Mouse (Mus musculus): ENCODE measurements around the gene Tamm41. TPM values are rescaled to one million over a fixed set of nuclear protein-coding genes. Genes with fewer than 3 reads are reported as not detected.

The Tamm41 gene
- total and polyA plus RNA-seq, 2 experiments from 2014 or later, result 23.9 to 30.5 TPM

DNA sequence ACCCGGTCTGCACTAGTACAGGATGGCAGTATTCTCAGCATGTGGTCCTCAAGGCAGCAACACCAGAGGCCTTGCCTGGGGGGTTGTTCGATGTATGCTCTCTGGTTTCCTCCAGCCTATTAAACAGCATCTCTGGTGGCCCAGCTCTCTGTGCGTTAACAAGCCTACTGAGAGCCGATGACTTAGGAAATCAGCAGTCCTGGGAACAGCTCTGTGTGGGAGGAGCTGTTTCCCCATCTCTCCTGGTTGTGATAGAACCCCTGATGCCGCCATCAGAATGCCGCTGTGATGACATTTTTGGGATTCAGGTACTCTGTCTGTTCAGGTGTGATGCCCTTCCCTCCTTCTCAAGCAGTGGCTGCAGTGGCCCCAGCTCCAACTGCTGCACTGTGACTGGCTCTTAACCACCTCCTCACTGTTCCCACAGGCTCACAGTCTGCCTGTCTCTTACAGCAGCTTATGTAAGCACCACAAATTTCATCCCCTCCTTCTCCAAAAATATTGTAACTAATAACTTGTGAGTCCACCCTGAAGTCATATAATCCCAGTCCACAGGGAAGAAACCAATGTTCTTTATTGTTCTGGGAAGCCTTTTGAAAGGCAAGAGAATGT is 14.0 kb upstream of the Tamm41 start:
- DNase-seq (ENCODE audit: low spot score) (no peak), ATAC-seq (ENCODE audit: insufficient read depth, low read depth) (no peak)
- no peak overlapping the region for H3K4me3 ChIP-seq (ENCODE audit: low read depth, low read length)
- H3K36me3 ChIP-seq (replicated peaks; ENCODE audit: control insufficient read depth, insufficient read depth, low read length), result no peaks in the 10 kb centered on the region
- 56% methylated on average over 6 of the region's 6 CpGs for WGBS
- H3K27me3 ChIP-seq (ENCODE audit: control insufficient read depth, insufficient read depth, low read length), result no peaks in the 10 kb centered on the region
- H3K4me1 ChIP-seq (ENCODE audit: control insufficient read depth, insufficient read depth), result no peaks in the 10 kb centered on the region
- no peaks in the 10 kb centered on the region for H3K9me3 ChIP-seq (replicated peaks; ENCODE audit: control insufficient read depth, low read length)
- no peak overlapping the region for H3K9ac ChIP-seq (replicated peaks; ENCODE audit: low read depth, low read length)
- no peak for TF ChIP-seq CTCF (IDR thresholded peaks at IDR 0.05; ENCODE audit: low read depth)
- no peak overlapping the region for H3K27ac ChIP-seq (ENCODE audit: low read depth)
- H3K4me2 ChIP-seq (ENCODE audit: low read depth, low read length), result no peak overlapping the region

DNA sequence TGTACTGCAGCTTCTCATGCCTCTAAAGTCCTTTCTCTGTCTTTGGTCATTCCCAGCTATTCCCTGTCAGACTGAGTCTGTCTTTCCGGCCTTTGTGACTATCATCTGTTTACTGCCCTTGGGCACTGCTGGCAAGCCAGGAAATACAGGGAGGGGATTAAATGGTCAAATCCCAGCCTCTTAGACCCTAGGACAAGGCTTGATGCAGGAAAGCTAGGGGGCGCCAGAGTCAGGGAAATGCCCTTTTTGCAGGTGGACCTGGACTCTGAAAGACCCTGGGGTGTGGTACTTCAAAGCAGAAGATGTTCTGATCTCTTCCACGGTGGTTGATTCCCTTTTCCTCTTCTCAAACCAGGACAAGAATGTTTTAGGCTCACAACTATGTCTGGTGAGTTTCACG is 11.3 kb upstream of the Tamm41 start:
- no peaks in the 10 kb centered on the region for H3K9me3 ChIP-seq (replicated peaks; ENCODE audit: control insufficient read depth, low read length)
- no peaks in the 10 kb centered on the region for H3K36me3 ChIP-seq (replicated peaks; ENCODE audit: control insufficient read depth, insufficient read depth, low read length)
- H3K4me1 ChIP-seq (ENCODE audit: control insufficient read depth, insufficient read depth), result no peaks in the 10 kb centered on the region
- TF ChIP-seq EP300 (IDR thresholded peaks at IDR 0.05; ENCODE audit: low read depth), result no peak
- TF ChIP-seq CTCF (IDR thresholded peaks at IDR 0.05; ENCODE audit: low read depth), result peak; percentile 50
- H3K4me3 ChIP-seq (ENCODE audit: low read depth, low read length), result no peak overlapping the region
- WGBS, result 21% methylated on average over 4 of the region's 4 CpGs
- no peaks in the 10 kb centered on the region for H3K27me3 ChIP-seq (ENCODE audit: control insufficient read depth, insufficient read depth, low read length)
- H3K9ac ChIP-seq (replicated peaks; ENCODE audit: low read depth, low read length), result no peak overlapping the region
- no peak overlapping the region for H3K27ac ChIP-seq (ENCODE audit: low read depth)
- DNase-seq (ENCODE audit: low spot score) (no peak), ATAC-seq (ENCODE audit: insufficient read depth, low read depth) (no peak)
- H3K4me2 ChIP-seq (ENCODE audit: low read depth, low read length), result no peak overlapping the region

DNA sequence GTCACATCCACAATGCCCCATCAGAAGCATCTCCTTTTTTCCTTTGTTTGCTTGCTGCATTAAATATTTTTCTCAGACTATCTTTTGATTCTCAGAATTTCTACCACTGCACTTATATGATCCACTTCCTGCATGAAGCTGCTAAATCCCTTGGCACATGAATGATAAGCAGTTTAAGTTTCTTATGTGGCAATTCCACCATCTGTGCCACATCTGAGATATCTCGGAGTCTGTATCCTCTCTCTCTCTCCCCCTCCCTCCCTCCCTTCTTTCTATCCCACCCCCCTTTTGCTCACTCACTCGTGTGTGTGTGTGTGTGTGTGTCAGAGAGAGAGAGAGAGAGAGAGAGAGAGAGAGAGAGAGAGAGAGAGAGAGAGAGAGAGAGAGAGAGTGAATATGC is 10.1 kb upstream of the Tamm41 start:
- H3K4me1 ChIP-seq (ENCODE audit: control insufficient read depth, insufficient read depth), result no peaks in the 10 kb centered on the region
- WGBS, result 52% methylated on average over 1 of the region's 2 CpGs
- no peak overlapping the region for H3K4me2 ChIP-seq (ENCODE audit: low read depth, low read length)
- H3K4me3 ChIP-seq (ENCODE audit: low read depth, low read length), result no peak overlapping the region
- no peak for DNase-seq (ENCODE audit: low spot score)
- no peak for ATAC-seq (ENCODE audit: insufficient read depth, low read depth)
- H3K36me3 ChIP-seq (replicated peaks; ENCODE audit: control insufficient read depth, insufficient read depth, low read length), result no peaks in the 10 kb centered on the region
- H3K27me3 ChIP-seq (ENCODE audit: control insufficient read depth, insufficient read depth, low read length), result no peaks in the 10 kb centered on the region
- TF ChIP-seq EP300 (IDR thresholded peaks at IDR 0.05; ENCODE audit: low read depth) (no peak), CTCF (IDR thresholded peaks at IDR 0.05; ENCODE audit: low read depth) (no peak)
- no peak overlapping the region for H3K9ac ChIP-seq (replicated peaks; ENCODE audit: low read depth, low read length)
- no peaks in the 10 kb centered on the region for H3K9me3 ChIP-seq (replicated peaks; ENCODE audit: control insufficient read depth, low read length)
- H3K27ac ChIP-seq (ENCODE audit: low read depth), result no peak overlapping the region

DNA sequence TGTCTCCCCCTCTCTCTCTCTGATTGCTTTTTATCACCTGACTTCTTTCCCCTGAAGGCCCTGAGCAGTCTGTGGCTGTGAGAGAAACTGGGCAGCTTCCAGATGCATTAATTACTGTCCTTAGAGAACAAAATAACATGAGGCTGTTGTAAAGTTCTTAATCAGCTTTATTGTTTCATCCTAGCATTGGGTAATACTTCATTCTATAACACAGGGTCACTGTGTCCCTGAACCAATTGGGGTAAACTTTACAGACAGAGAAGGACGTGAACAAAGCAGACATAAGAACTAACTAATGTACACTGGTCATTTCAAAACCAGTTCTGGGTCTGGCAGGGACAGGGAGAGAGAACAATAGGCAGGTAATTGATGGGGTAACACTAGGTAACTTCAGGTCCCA is 8.4 kb upstream of the Tamm41 start:
- TF ChIP-seq CTCF (IDR thresholded peaks at IDR 0.05; ENCODE audit: low read depth) (no peak), EP300 (IDR thresholded peaks at IDR 0.05; ENCODE audit: low read depth) (no peak)
- no peak overlapping the region for H3K4me3 ChIP-seq (ENCODE audit: low read depth, low read length)
- no peaks in the 10 kb centered on the region for H3K27me3 ChIP-seq (ENCODE audit: control insufficient read depth, insufficient read depth, low read length)
- H3K4me1 ChIP-seq (ENCODE audit: control insufficient read depth, insufficient read depth), result no peaks in the 10 kb centered on the region
- no peak overlapping the region for H3K4me2 ChIP-seq (ENCODE audit: low read depth, low read length)
- no peak for DNase-seq (ENCODE audit: low spot score)
- H3K27ac ChIP-seq (ENCODE audit: low read depth), result no peak overlapping the region
- WGBS, result 63% methylated on average over 1 of the region's 1 CpGs
- H3K9ac ChIP-seq (replicated peaks; ENCODE audit: low read depth, low read length), result no peak overlapping the region
- H3K9me3 ChIP-seq (replicated peaks; ENCODE audit: control insufficient read depth, low read length), result no peaks in the 10 kb centered on the region
- ATAC-seq (ENCODE audit: insufficient read depth, low read depth), result no peak
- H3K36me3 ChIP-seq (replicated peaks; ENCODE audit: control insufficient read depth, insufficient read depth, low read length), result no peaks in the 10 kb centered on the region

DNA sequence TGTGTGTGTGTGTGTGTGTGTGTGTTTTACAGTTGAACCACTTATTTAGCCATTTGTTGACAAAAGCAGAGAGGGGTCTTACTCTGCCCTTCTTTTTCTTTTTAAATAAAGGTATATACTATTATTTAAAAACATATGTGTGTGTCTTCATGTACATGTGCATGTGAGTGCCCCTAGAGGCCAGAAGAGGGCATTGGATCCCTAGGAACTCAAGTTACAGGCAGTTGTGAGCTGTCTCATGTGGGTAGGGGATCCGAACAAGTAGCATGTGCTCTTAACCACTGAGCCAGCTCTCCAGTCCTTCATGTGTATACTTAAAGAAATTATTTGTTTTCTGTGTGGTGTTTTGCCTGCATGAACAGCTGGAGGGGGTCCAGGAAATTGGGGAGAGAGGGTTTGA is 7.0 kb upstream of the Tamm41 start:
- no peak overlapping the region for H3K9ac ChIP-seq (replicated peaks; ENCODE audit: low read depth, low read length)
- H3K4me2 ChIP-seq (ENCODE audit: low read depth, low read length), result no peak overlapping the region
- WGBS, result 64% methylated on average over 1 of the region's 1 CpGs
- ATAC-seq (ENCODE audit: insufficient read depth, low read depth) (no peak), DNase-seq (ENCODE audit: low spot score) (no peak)
- no peaks in the 10 kb centered on the region for H3K4me1 ChIP-seq (ENCODE audit: control insufficient read depth, insufficient read depth)
- TF ChIP-seq CTCF (IDR thresholded peaks at IDR 0.05; ENCODE audit: low read depth) (peak; percentile 32; the same call in 1 of the 2 replicates), EP300 (IDR thresholded peaks at IDR 0.05; ENCODE audit: low read depth) (no peak)
- H3K27me3 ChIP-seq (ENCODE audit: control insufficient read depth, insufficient read depth, low read length), result no peaks in the 10 kb centered on the region
- no peaks in the 10 kb centered on the region for H3K9me3 ChIP-seq (replicated peaks; ENCODE audit: control insufficient read depth, low read length)
- no peak overlapping the region for H3K27ac ChIP-seq (ENCODE audit: low read depth)
- no peaks in the 10 kb centered on the region for H3K36me3 ChIP-seq (replicated peaks; ENCODE audit: control insufficient read depth, insufficient read depth, low read length)
- no peak overlapping the region for H3K4me3 ChIP-seq (ENCODE audit: low read depth, low read length)
